Mouse (Mus musculus) lung, postnatal 0 days (tissue): ENCODE data around the gene Sult1d1. TPM values are rescaled to one million over a fixed set of nuclear protein-coding genes. Genes with fewer than 3 reads are reported as not detected.
A peak's percentile ranks its signal among the peaks of the same experiment; 100 is the strongest.

Source experiments
- ATAC-seq: fragments of 200-750 bp; cut with Nextera tagmentation; 2 replicates; pipeline ENCODE4 v1.8.0; 2017; ENCODE audit warnings: moderate library complexity
- DNase-seq: peaks from one replicate; pipeline ENCODE4 v3.0.0-alpha.2; 2016; ENCODE audit warnings: low spot score
- H3K27ac ChIP-seq: fragments of 300-500 bp; sonication (generic); 2 replicates; pipeline ENCODE4 v1.5.1; 2014; ENCODE audit warnings: antibody characterized with exemption, mild to moderate bottlenecking, low read length, mixed read lengths
- H3K27me3 ChIP-seq: fragments of 300-500 bp; sonication (generic); replicated peaks from 2 replicates; pipeline ENCODE4 v1.6.1; 2014; ENCODE audit warnings: low read length, mixed read lengths; ENCODE audit not compliant: insufficient read depth
- H3K36me3 ChIP-seq: fragments of 300-500 bp; sonication (generic); 2 replicates; pipeline ENCODE4 v1.6.1; 2014; ENCODE audit warnings: low read length, mixed read lengths; ENCODE audit not compliant: insufficient read depth
- H3K4me1 ChIP-seq: fragments of 300-500 bp; sonication (generic); 2 replicates; pipeline ENCODE4 v1.6.1; 2014; ENCODE audit warnings: antibody characterized with exemption, low read depth, low read length, mixed read lengths; ENCODE audit not compliant: insufficient read depth
- H3K4me2 ChIP-seq: fragments of 300-500 bp; sonication (generic); replicated peaks from 2 replicates; pipeline ENCODE4 v1.6.1; 2014; ENCODE audit warnings: low read depth, mild to moderate bottlenecking, low read length, moderate library complexity, mixed read lengths
- H3K4me3 ChIP-seq: fragments of 300-500 bp; sonication (generic); 2 replicates; pipeline ENCODE4 v1.5.1; 2014; ENCODE audit warnings: low read depth, low read length
- H3K9ac ChIP-seq: fragments of 300-500 bp; sonication (generic); replicated peaks from 2 replicates; pipeline ENCODE4 v1.6.1; 2014; ENCODE audit warnings: low read depth, mild to moderate bottlenecking
- H3K9me3 ChIP-seq: fragments of 300-500 bp; sonication (generic); 2 replicates; pipeline ENCODE4 v1.6.1; 2016; ENCODE audit warnings: low read length, mixed read lengths
- CTCF ChIP-seq: IDR thresholded peaks from 2 replicates; pipeline ENCODE4 v1.5.1; 2016; ENCODE audit warnings: antibody characterized with exemption, mild to moderate bottlenecking
- EP300 ChIP-seq: IDR thresholded peaks from 2 replicates; pipeline ENCODE4 v1.6.1; 2016; ENCODE audit warnings: antibody characterized with exemption, mild to moderate bottlenecking, control low read depth
- WGBS: fragments of 180-500 bp; shearing (Covaris S2); extraction: QIAGEN DNeasy Blood & Tissue Kit; methylation state at CpG from one replicate; pipeline ENCODE4 v1.1.7; 2014; 5-methylcytosine and 5-hydroxymethylcytosine counted together
- polyA plus RNA-seq: library from polyadenylated mRNA; unstranded; fragments of >200 nt; fragmentation: Nextera tagmentation; extraction: Ambion mirVana; gene quantifications from 2 replicates; pipeline ENCODE4 v1.2.1, GENCODE M21; 2015

Gene Sult1d1
- polyA plus RNA-seq, 1 experiment from 2014 or later: 0.21 TPM

DNA sequence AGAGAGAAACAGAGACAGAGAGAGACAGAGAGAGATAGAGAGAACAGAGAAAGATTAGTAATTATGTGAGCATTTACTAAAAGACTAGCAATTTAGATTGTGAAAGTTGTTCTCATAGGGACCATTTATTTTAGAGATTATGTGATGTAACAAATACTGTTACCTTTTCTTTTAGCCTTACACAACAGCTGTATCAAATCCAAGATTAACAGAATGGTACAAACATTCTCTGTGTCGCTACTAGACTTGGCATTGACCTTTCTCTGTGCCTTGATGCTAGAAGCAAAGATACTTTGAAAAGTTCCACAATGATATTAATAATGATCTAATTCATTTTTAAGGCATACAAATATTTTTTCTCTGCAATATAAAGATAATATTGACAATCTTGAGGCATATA lies 11.6 kb upstream of the Sult1d1 start:
- no peak overlapping the region for H3K27ac ChIP-seq
- WGBS: 66% methylated on average over 1 of the region's 1 CpGs
- no peaks in the 10 kb centered on the region for H3K27me3 ChIP-seq
- no peaks in the 10 kb centered on the region for H3K36me3 ChIP-seq
- ATAC-seq (no peak), DNase-seq (no peak)
- TF ChIP-seq EP300 (no peak), CTCF (no peak)
- H3K4me1 ChIP-seq: no peaks in the 10 kb centered on the region
- no peak overlapping the region for H3K4me3 ChIP-seq
- H3K9ac ChIP-seq: no peak overlapping the region
- no peaks in the 10 kb centered on the region for H3K9me3 ChIP-seq
- H3K4me2 ChIP-seq: no peak overlapping the region

DNA sequence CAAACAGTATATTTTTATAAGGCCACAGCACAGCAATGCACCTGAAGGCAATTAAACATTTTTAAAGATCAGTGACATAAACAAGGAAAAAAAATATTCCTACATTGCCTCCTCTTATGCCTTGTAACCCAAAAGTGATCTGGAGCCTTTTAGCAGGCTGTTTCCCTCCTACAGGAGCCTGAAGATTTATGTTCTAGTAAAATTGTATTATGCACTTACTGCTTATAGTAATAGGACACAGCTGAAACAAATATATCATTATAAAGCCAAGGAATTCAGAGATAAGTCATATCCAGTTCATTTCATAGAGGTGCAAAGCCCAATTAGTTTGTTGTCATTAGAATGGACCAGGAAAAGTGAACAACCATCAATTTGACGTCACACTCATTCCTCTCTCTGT lies 5.3 kb upstream of the Sult1d1 start:
- H3K27me3 ChIP-seq: no peaks in the 10 kb centered on the region
- H3K27ac ChIP-seq: no peak overlapping the region
- TF ChIP-seq EP300 (no peak), CTCF (no peak)
- H3K4me3 ChIP-seq: no peak overlapping the region
- no peak for ATAC-seq
- WGBS: 44% methylated on average over 1 of the region's 1 CpGs
- no peaks in the 10 kb centered on the region for H3K36me3 ChIP-seq
- DNase-seq: no peak
- no peaks in the 10 kb centered on the region for H3K4me1 ChIP-seq
- no peaks in the 10 kb centered on the region for H3K9me3 ChIP-seq
- no peak overlapping the region for H3K9ac ChIP-seq
- H3K4me2 ChIP-seq: no peak overlapping the region

DNA sequence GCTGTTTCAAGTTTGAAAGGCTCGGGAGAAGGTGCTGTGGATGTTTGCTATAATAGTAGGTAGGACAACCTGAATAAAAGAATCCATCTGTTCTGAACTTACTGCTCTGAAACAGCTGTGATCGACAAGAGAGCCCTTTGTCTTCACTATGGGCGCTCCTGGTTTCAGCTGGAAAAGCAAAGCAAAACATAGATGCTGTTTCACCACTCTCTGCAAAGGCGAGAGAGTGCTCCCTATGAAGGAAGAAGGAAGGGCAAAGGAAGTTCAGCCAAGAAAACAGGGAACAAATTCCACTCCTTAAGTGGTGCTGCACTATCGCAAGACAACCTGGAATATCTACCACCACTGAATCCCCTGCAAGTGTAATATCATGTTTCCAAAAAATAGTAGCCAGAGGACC lies 4.7 kb upstream of the Sult1d1 start:
- DNase-seq: no peak
- 51% methylated on average over 5 of the region's 5 CpGs for WGBS
- Histone ChIP-seq H3K4me1 (no peaks in the 10 kb centered on the region), H3K9me3 (no peaks in the 10 kb centered on the region), H3K9ac (no peak overlapping the region), H3K27ac (no peak overlapping the region), H3K4me3 (no peak overlapping the region), H3K27me3 (no peaks in the 10 kb centered on the region), H3K4me2 (no peak overlapping the region), H3K36me3 (no peaks in the 10 kb centered on the region)
- no peak for TF ChIP-seq CTCF
- ATAC-seq: no peak

- DNase-seq (no peak), ATAC-seq (no peak)
- Histone ChIP-seq H3K27me3 (no peaks in the 10 kb centered on the region), H3K4me1 (no peaks in the 10 kb centered on the region), H3K4me3 (no peak overlapping the region), H3K9ac (no peak overlapping the region), H3K4me2 (no peak overlapping the region), H3K27ac (no peak overlapping the region), H3K36me3 (no peaks in the 10 kb centered on the region), H3K9me3 (no peaks in the 10 kb centered on the region)
- 79% methylated on average over 6 of the region's 6 CpGs for WGBS
- TF ChIP-seq CTCF (no peak), EP300 (no peak)
These were observed 4.0 kb upstream of the Sult1d1 start for GRCm38 (mm10) chr5:87572781-87573180.

- no peak for TF ChIP-seq EP300
- TF ChIP-seq CTCF: no peak
- Histone ChIP-seq H3K4me3 (no peak overlapping the region), H3K9ac (no peak overlapping the region), H3K9me3 (no peaks in the 10 kb centered on the region), H3K36me3 (no peaks in the 10 kb centered on the region), H3K4me2 (no peak overlapping the region), H3K4me1 (no peaks in the 10 kb centered on the region), H3K27ac (no peak overlapping the region), H3K27me3 (no peaks in the 10 kb centered on the region)
- ATAC-seq: no peak
- DNase-seq: no peak
- 77% methylated on average over 1 of the region's 1 CpGs for WGBS
These were observed 1.5 kb downstream of the Sult1d1 start for GRCm38 (mm10) chr5:87567306-87567705.

GRCm38 (mm10) chr5:87562966-87563365 lies 5.9 kb downstream of the Sult1d1 start:
- DNase-seq: peak; percentile 4
- Histone ChIP-seq H3K27ac (no peak overlapping the region), H3K27me3 (no peaks in the 10 kb centered on the region), H3K9ac (no peak overlapping the region), H3K4me3 (no peak overlapping the region), H3K36me3 (no peaks in the 10 kb centered on the region), H3K9me3 (no peaks in the 10 kb centered on the region), H3K4me2 (no peak overlapping the region), H3K4me1 (no peaks in the 10 kb centered on the region)
- ATAC-seq: no peak
- TF ChIP-seq CTCF (no peak), EP300 (no peak)

DNA sequence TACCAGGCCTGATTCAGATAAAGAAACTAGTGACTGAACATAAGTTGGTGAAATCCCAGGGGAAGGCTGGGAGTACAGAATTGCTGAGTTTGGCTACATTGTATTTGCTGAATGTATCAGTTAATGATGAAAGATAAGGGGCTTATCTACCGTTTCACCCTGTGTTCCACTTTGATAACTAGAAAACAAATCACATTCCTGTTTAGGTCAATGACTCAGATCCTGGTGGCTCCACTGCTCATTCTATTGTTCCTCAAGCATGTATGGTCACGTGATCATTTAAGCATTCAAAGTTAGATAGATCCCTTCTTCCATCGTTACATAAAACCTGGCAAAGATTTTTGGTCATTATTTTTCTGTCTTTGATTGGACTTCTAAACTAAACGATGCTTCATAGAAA lies 6.3 kb downstream of the Sult1d1 start:
- TF ChIP-seq CTCF: no peak
- TF ChIP-seq EP300: no peak
- DNase-seq: no peak
- no peaks in the 10 kb centered on the region for H3K9me3 ChIP-seq
- H3K27me3 ChIP-seq: no peaks in the 10 kb centered on the region
- ATAC-seq: no peak
- H3K4me1 ChIP-seq: no peaks in the 10 kb centered on the region
- H3K27ac ChIP-seq: no peak overlapping the region
- no peak overlapping the region for H3K4me3 ChIP-seq
- no peaks in the 10 kb centered on the region for H3K36me3 ChIP-seq
- no peak overlapping the region for H3K4me2 ChIP-seq
- 57% methylated on average over 4 of the region's 4 CpGs for WGBS
- no peak overlapping the region for H3K9ac ChIP-seq
